Mouse (Mus musculus) cortical plate, adult 2 months (tissue): ENCODE measurements around the gene Gper1. TPM values are rescaled to one million over a fixed set of nuclear protein-coding genes. Genes with fewer than 3 reads are reported as not detected.
A peak's percentile ranks its signal among the peaks of the same experiment; 100 is the strongest.
"Not testable (repeated sequence)": the region's sequence is repeated elsewhere in the genome, so short reads cannot be mapped to it uniquely, and the experiment has no call there.

ENCODE experiments used
- H3K27ac ChIP-seq: fragments of 200-500 bp; 2 replicates; pipeline ENCODE4 v1.5.1; 2012; ENCODE audit warnings: low read length, control low read depth, inconsistent platforms; ENCODE audit not compliant: insufficient read depth
- H3K4me1 ChIP-seq: fragments of 200-500 bp; 2 replicates; pipeline ENCODE4 v1.6.1; 2011; ENCODE audit warnings: low read length; ENCODE audit not compliant: control insufficient read depth, insufficient read depth
- H3K4me3 ChIP-seq: fragments of 200-500 bp; 2 replicates; pipeline ENCODE4 v1.5.1; 2011; ENCODE audit warnings: mild to moderate bottlenecking, low read length, control low read depth; ENCODE audit not compliant: insufficient read depth
- CTCF ChIP-seq: fragments of 200-500 bp; IDR thresholded peaks from 2 replicates; pipeline ENCODE4 v1.5.1; 2011; ENCODE audit warnings: mild to moderate bottlenecking, control low read depth, low read length; ENCODE audit not compliant: insufficient read depth; ENCODE audit errors: extremely low read depth
- POLR2A ChIP-seq: fragments of 200-500 bp; IDR thresholded peaks from 2 replicates; pipeline ENCODE4 v1.6.1; 2011; ENCODE audit warnings: mild to moderate bottlenecking, low read length, control low read depth; ENCODE audit not compliant: insufficient read depth; ENCODE audit errors: extremely low read depth
- polyA plus RNA-seq: library from polyadenylated mRNA; depleted of rRNA; stranded (reverse); fragments of >200 nt; gene quantifications from 2 replicates; pipeline ENCODE4 v1.2.3, GENCODE M21; 2012

The Gper1 gene
- polyA plus RNA-seq, 1 experiment = 4.8 TPM

GRCm38 (mm10) chr5:139389676-139390061 lies 33.3 kb upstream of the Gper1 start:
- Histone ChIP-seq H3K4me3 (no peak overlapping the region), H3K4me1 (peaks cover 15% of the 10 kb centered on the region), H3K27ac (peak overlapping the region; percentile 94)
- peak; percentile 16; the same call in 1 of the 2 replicates for TF ChIP-seq POLR2A
- no peak for TF ChIP-seq CTCF

DNA sequence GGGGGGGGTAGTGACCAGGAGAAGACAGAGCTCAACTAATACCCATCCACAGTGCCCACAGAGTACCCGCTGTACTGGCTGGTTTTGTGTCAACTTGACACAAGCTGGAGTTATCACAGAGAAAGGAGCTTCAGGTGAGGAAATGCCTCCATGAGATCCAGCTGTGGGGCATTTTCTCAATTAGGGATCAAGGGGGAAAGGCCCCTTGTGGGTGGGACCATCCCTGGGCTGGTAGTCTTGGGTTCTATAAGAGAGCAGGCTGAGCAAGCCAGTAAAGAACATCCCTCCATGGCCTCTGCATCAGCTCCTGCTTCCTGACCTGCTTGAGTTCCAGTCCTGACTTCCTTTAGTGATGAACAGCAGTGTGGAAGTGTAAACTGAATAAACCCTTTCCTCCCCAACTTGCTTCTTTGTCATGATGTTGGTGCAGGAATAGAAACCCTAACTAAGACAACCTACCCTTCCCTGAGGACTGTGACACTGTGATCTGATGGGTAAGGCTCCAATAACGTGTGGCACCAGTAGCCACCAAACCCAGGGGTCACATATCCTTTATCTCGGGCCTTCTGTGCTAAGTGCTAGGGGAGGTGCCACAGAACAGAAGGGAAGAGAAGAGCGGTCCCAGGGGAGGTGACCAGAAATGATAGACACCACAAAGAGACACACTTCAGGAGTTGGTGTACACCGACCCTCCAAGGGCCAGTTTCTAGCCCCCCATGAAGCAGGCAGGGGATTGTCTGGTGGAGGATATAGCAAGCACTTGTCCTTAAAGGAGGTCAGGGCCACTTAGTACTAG lies 32.4 kb upstream of the Gper1 start:
- not testable (repeated sequence) for H3K4me3 ChIP-seq
- peaks cover 15% of the 10 kb centered on the region for H3K4me1 ChIP-seq
- H3K27ac ChIP-seq = peak overlapping the region; percentile 94

GRCm38 (mm10) chr5:139391309-139391990 lies 31.5 kb upstream of the Gper1 start:
- peaks cover 15% of the 10 kb centered on the region for H3K4me1 ChIP-seq
- TF ChIP-seq POLR2A = no peak
- TF ChIP-seq CTCF = no peak
- H3K27ac ChIP-seq = peak overlapping the region; percentile 60
- H3K4me3 ChIP-seq = no peak overlapping the region

- peaks cover 15% of the 10 kb centered on the region for H3K4me1 ChIP-seq
- TF ChIP-seq CTCF (no peak), POLR2A (no peak)
- peak overlapping the region; percentile 49; the same call in 1 of the 2 replicates for H3K27ac ChIP-seq
- H3K4me3 ChIP-seq = no peak overlapping the region
Measured at GRCm38 (mm10) chr5:139392219-139393196, 30.4 kb upstream of the Gper1 start.

GRCm38 (mm10) chr5:139393197-139393588 lies 29.8 kb upstream of the Gper1 start:
- Histone ChIP-seq H3K27ac (no peak overlapping the region), H3K4me3 (no peak overlapping the region), H3K4me1 (peaks cover 21% of the 10 kb centered on the region)
- no peak for TF ChIP-seq CTCF
- no peak for TF ChIP-seq POLR2A

DNA sequence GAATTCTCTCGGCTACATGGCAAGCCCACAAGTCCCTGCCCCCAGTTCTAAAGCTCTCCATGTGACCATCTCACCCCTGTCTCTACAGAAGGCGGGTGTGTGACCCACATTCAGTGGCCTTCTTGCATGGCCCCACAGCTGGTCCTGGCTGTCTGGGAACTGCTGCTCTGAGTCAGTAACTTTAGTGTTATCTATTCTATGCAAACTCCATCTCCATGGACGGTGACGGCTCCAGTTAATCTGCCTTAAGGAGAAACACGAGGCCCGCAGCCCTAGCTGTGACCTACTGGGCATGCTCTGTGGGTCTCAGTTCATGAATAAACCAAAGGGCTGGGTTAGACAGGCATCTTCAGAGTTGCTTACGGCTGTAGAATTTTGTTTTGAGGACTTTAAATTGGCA lies 28.6 kb upstream of the Gper1 start:
- TF ChIP-seq POLR2A (no peak), CTCF (no peak)
- no peak overlapping the region for H3K27ac ChIP-seq
- H3K4me1 ChIP-seq = peaks cover 18% of the 10 kb centered on the region

DNA sequence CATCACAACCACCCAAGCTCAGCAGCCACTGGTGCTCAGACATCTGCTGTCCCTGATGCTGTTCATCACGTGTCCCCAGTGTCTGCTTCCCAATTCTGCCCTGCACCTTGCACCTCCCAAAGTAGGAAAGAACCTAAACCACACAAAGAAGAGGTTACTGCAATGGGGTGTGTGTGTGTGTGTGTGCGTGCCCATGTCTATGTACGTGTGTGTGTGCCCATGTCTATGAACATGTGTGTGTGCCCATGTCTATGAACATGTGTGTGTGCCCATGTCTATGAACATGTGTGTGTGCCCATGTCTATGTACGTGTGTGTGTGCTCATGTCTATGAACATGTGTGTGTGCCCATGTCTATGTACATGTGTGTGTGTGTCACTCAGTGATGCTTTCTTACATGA lies 27.4 kb upstream of the Gper1 start:
- Histone ChIP-seq H3K4me1 (peaks cover 14% of the 10 kb centered on the region), H3K4me3 (no peak overlapping the region), H3K27ac (no peak overlapping the region)
- TF ChIP-seq POLR2A (no peak), CTCF (no peak)

More for the DNA sequence above, 28.6 kb upstream of the Gper1 start:
- H3K4me3 ChIP-seq = no peak overlapping the region

GRCm38 (mm10) chr5:139397359-139397916 lies 25.5 kb upstream of the Gper1 start:
- Histone ChIP-seq H3K27ac (no peak overlapping the region), H3K4me3 (no peak overlapping the region), H3K4me1 (peaks cover 20% of the 10 kb centered on the region)
- TF ChIP-seq POLR2A (no peak), CTCF (no peak)
